Mouse (Mus musculus) liver, embryonic 12.5 days (tissue): ENCODE measurements around the gene Tmem120b. TPM values are rescaled to one million over a fixed set of nuclear protein-coding genes. Genes with fewer than 3 reads are reported as not detected.

Source experiments
- ATAC-seq: fragments of 200-750 bp; cut with Nextera tagmentation; 2 replicates; pipeline ENCODE4 v1.8.0; 2017; ENCODE audit warnings: moderate number of reproducible peaks, mild to moderate bottlenecking, moderate library complexity
- H3K27ac ChIP-seq: fragments of 300-500 bp; sonication (generic); 2 replicates; pipeline ENCODE4 v1.5.1; 2016; ENCODE audit warnings: mild to moderate bottlenecking
- H3K27me3 ChIP-seq: fragments of 300-500 bp; sonication (generic); replicated peaks from 2 replicates; pipeline ENCODE4 v1.6.1; 2016; ENCODE audit warnings: mild to moderate bottlenecking, moderate library complexity
- H3K36me3 ChIP-seq: fragments of 300-500 bp; sonication (generic); 2 replicates; pipeline ENCODE4 v1.6.1; 2016; ENCODE audit warnings: mild to moderate bottlenecking, moderate library complexity
- H3K4me1 ChIP-seq: fragments of 300-500 bp; sonication (generic); 2 replicates; pipeline ENCODE4 v1.6.1; 2016
- H3K4me2 ChIP-seq: fragments of 300-500 bp; sonication (generic); 2 replicates; pipeline ENCODE4 v1.6.1; 2016; ENCODE audit warnings: mild to moderate bottlenecking, moderate library complexity
- H3K4me3 ChIP-seq: fragments of 300-500 bp; sonication (generic); 2 replicates; pipeline ENCODE4 v1.5.1; 2016; ENCODE audit warnings: mild to moderate bottlenecking, moderate library complexity
- H3K9ac ChIP-seq: fragments of 300-500 bp; sonication (generic); 2 replicates; pipeline ENCODE4 v1.6.1; 2016; ENCODE audit warnings: mild to moderate bottlenecking, moderate library complexity
- H3K9me3 ChIP-seq: fragments of 300-500 bp; sonication (generic); replicated peaks from 2 replicates; pipeline ENCODE4 v1.6.1; 2016; ENCODE audit warnings: mild to moderate bottlenecking, moderate library complexity
- WGBS: fragments of 180-500 bp; shearing (Covaris S2); methylation state at CpG from one replicate; pipeline ENCODE4 v1.1.7; 2016; ENCODE audit not compliant: insufficient replicate concordance; 5-methylcytosine and 5-hydroxymethylcytosine counted together
- polyA plus RNA-seq: library from polyadenylated mRNA; unstranded; fragments of >200 nt; fragmentation: Nextera tagmentation; extraction: Ambion mirVana; gene quantifications from 2 replicates; pipeline ENCODE4 v1.2.1, GENCODE M21; 2016

Tmem120b gene
- 28.2 and 30.3 TPM in 2 replicates for polyA plus RNA-seq

DNA sequence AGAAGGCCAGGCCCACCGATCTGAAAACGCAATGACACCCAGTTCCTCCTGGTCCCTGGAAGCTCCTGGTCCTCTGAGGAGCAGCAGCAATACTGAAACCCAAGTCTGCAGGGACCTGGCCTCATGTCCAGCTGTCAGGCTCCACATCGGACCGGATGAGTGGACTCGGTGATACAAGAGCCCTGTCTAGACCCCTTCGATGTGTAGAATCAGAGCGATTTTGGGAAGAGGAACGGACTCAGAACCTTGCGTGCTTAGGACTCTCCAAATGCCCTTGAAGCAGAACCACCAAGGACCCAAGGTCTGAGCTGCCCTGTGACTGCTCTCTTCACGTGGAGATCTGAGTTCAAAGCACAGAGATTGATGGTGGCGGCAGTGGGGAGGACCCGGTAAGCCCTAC is at the start of gene Tmem120b:
Tmem120b (plus strand) TSS at position 301 of the 400 bp plus-strand sequence.
- WGBS: 83% methylated on average over 12 of the region's 12 CpGs
- H3K9ac ChIP-seq: no peak within 1 kb of the TSS; the same call in 1 of the 2 replicates
- H3K9me3 ChIP-seq: no peaks in the 10 kb centered on the region
- H3K4me3 ChIP-seq: no peak within 1 kb of the TSS
- peak within 1 kb of the TSS; percentile 14; the same call in 1 of the 2 replicates for H3K4me2 ChIP-seq
- peaks cover 9% of the 10 kb centered on the region for H3K4me1 ChIP-seq
- H3K27me3 ChIP-seq: no peaks in the 10 kb centered on the region
- no peak for ATAC-seq
- H3K36me3 ChIP-seq: no peaks in the 10 kb centered on the region
- peak within 1 kb of the TSS; percentile 53 for H3K27ac ChIP-seq

DNA sequence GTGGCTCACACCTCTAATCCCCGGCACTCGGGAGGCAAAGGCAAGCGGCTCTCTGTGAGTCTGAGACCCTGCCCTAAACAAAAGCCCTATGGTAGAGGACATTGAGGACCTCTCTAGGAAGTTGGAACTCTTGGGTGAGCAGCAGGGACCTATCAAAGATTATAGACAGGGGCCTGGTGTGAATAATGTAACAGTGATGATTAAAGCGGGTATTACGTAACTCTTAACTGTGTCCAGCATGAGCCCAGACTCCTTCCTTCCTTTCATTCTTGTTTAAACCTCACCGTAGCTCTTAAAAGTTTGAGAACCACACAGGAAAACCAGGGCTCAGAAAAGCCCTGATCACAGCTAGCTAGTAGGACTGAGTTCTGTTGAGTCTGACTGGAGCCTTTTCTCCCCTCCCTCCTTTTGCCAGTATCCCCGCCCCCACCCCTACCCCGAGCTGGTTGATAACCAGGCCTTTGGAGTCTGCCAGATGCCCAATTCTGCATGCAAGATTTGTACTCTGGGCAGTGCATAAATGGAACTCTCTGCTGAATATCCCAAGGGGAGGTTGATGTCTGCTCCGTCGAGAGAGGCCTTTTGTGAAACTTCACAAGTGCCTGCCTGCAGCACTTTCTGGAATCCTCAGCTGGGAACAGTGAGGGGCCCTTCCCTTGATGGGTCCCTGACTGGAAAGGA is 48.7 kb upstream of the Tmem120b start:
- Histone ChIP-seq H3K9me3 (no peaks in the 10 kb centered on the region), H3K4me2 (peak overlapping the region; percentile 31; the same call in 1 of the 2 replicates), H3K36me3 (no peaks in the 10 kb centered on the region), H3K4me1 (peaks cover 61% of the 10 kb centered on the region), H3K9ac (no peak overlapping the region), H3K27me3 (no peaks in the 10 kb centered on the region), H3K4me3 (no peak overlapping the region), H3K27ac (peak overlapping the region; percentile 52)
- no peak for ATAC-seq
- 41% methylated on average over 10 of the region's 10 CpGs for WGBS

DNA sequence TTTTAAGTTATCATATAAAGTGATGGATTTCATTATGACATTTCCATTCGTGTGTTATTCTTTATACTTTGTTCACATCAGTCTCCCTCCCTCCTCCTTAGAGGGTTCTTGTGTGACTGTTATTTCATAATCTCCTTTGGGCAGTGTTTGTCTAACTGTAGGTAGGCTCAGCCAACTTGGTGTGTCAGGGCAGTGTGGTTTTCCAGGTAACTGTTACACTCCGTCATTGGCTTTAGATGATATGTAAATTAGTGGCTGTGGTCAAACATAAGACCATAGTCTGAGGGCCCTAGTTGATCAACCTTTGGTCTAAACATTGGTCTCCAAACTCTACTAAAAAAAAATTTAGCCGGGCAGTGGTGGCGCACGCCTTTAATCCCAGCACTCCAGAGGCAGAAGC is 47.8 kb upstream of the Tmem120b start:
- ATAC-seq: no peak
- Histone ChIP-seq H3K4me3 (no peak overlapping the region), H3K27me3 (no peaks in the 10 kb centered on the region), H3K36me3 (no peaks in the 10 kb centered on the region), H3K27ac (no peak overlapping the region), H3K4me2 (no peak overlapping the region), H3K9me3 (no peaks in the 10 kb centered on the region), H3K9ac (no peak overlapping the region), H3K4me1 (peaks cover 62% of the 10 kb centered on the region)
- WGBS: 64% methylated on average over 5 of the region's 5 CpGs

DNA sequence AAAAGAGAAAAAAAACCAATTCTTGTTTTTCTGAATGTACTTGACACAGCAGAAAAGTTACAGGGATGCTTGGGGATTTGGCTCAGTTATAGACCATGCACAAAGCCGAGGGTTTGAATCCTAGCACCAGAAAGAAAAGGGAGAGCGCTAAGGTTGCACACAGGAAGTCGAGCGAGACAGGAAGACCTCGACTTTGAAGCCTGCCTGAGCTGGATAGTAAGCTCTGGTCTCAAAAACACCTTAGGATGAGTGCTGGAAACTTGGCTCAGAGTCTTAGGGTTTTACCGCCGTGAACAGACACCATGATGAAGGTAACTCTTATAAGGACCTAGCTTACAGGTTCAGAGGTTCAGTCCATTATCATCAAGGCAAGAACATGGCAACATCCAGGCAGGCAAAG is 46.8 kb upstream of the Tmem120b start:
- Histone ChIP-seq H3K4me2 (no peak overlapping the region), H3K27me3 (no peaks in the 10 kb centered on the region), H3K9me3 (no peaks in the 10 kb centered on the region), H3K9ac (no peak overlapping the region), H3K36me3 (no peaks in the 10 kb centered on the region), H3K27ac (no peak overlapping the region), H3K4me3 (no peak overlapping the region), H3K4me1 (peaks cover 57% of the 10 kb centered on the region)
- ATAC-seq: no peak
- 65% methylated on average over 7 of the region's 7 CpGs for WGBS

DNA sequence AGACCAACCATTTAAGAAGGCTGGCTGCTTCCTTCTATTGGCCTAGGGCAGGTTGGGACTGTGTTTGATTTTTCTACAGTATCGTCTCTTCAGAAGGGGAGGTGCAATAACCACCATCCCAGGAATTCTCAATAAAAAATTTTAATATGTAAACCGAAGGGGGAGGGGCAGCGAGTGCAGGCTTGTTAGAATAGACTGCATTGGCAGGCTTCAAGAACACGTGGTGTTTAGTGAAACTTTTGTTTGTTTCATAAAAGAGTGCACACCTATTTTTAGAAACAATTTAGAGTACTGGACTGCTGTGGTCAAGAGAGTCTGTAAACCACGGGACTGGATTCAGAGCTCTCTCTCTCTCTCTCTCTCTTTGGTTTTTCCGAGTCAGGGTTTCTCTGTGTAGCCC is 45.2 kb upstream of the Tmem120b start:
- no peak for ATAC-seq
- Histone ChIP-seq H3K27ac (no peak overlapping the region), H3K9ac (no peak overlapping the region), H3K4me1 (peaks cover 54% of the 10 kb centered on the region), H3K4me2 (no peak overlapping the region), H3K9me3 (no peaks in the 10 kb centered on the region), H3K4me3 (no peak overlapping the region), H3K27me3 (no peaks in the 10 kb centered on the region), H3K36me3 (no peaks in the 10 kb centered on the region)
- 68% methylated on average over 6 of the region's 6 CpGs for WGBS

DNA sequence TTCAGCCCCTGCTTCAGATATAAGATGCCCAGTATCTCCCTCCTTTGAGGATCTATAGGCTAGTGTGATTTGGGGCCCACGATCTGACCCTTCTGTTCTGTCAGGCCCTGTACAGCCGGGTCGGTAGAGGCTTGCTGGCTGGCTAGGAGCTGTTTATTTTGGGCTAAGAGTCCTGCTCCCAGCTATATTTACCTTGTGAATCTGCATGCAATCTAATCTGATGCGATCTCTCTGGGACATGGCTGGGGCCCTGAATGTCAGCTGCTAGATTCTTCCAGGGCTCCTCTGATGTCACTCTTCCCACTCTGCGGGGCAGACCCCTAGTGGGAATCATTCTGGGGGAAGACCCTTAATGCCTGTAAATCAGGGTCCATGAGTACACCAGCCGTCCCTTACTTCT is 43.9 kb upstream of the Tmem120b start:
- Histone ChIP-seq H3K4me2 (no peak overlapping the region), H3K9ac (no peak overlapping the region), H3K4me3 (no peak overlapping the region), H3K36me3 (peaks cover 4% of the 10 kb centered on the region), H3K27me3 (no peaks in the 10 kb centered on the region), H3K4me1 (peaks cover 42% of the 10 kb centered on the region), H3K9me3 (no peaks in the 10 kb centered on the region), H3K27ac (no peak overlapping the region)
- peak; percentile 17; the same call in 1 of the 2 replicates for ATAC-seq
- 75% methylated on average over 6 of the region's 6 CpGs for WGBS

DNA sequence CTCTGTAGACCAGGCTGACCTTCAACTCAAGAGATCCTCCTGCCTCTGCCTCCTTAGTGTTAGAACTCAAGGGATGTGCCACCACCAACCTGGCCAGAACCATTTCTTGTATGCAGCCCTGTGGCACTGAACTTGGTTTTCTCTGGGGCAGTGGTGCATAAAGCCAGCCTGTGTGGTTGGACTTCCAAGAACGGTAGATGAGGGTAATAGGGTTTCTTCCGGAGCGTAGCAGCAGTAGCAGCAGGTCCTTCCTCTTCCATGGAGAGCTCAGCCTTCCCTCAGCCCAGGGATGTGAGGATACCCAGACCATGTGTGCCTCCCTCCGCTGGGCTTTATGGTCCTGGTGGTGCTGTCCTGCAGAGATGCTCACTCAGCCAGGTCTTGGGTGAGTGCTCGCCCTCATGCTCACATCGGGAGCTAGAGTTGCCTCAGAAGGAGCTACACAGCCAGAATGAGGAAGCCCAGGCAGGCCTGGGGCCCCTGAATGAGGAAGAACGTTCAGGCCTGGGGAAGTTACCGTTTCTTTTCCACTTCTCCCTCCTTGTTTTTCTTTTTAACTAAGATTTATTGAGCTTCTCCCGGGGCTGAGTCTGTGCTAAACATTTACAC is 43.1 kb upstream of the Tmem120b start:
- no peaks in the 10 kb centered on the region for H3K9me3 ChIP-seq
- H3K27ac ChIP-seq: peak overlapping the region; percentile 62; the same call in 1 of the 2 replicates
- 32% methylated on average over 9 of the region's 9 CpGs for WGBS
- H3K4me3 ChIP-seq: no peak overlapping the region
- H3K36me3 ChIP-seq: peaks cover 12% of the 10 kb centered on the region
- peaks cover 34% of the 10 kb centered on the region for H3K4me1 ChIP-seq
- H3K4me2 ChIP-seq: no peak overlapping the region
- H3K9ac ChIP-seq: no peak overlapping the region
- H3K27me3 ChIP-seq: no peaks in the 10 kb centered on the region
- no peak for ATAC-seq

DNA sequence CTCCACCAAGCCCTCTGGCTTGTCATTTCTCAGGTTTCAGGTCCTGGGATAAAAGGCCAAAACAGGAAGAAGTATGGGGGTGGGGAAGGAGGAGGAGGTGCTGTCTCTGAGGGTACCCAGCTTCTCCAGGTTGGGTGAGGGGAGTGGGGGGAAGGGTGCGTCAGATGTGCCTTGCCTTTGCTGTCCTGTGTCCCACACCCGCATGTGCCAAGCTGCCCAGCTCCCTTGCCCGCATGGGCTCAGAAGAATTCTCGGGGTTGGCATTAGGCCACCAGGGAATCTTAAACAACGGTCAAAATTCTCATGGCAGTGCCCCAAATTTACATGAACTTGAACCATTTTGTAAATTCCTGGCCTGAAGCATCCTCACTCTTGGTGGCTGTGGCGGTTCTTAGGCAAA is 41.8 kb upstream of the Tmem120b start:
- Histone ChIP-seq H3K27me3 (no peaks in the 10 kb centered on the region), H3K4me3 (no peak overlapping the region), H3K4me1 (peaks cover 28% of the 10 kb centered on the region; the same call in 1 of the 2 replicates), H3K36me3 (peaks cover 23% of the 10 kb centered on the region), H3K27ac (no peak overlapping the region), H3K9ac (no peak overlapping the region), H3K9me3 (no peaks in the 10 kb centered on the region), H3K4me2 (no peak overlapping the region)
- ATAC-seq: no peak
- WGBS: 64% methylated on average over 6 of the region's 6 CpGs

DNA sequence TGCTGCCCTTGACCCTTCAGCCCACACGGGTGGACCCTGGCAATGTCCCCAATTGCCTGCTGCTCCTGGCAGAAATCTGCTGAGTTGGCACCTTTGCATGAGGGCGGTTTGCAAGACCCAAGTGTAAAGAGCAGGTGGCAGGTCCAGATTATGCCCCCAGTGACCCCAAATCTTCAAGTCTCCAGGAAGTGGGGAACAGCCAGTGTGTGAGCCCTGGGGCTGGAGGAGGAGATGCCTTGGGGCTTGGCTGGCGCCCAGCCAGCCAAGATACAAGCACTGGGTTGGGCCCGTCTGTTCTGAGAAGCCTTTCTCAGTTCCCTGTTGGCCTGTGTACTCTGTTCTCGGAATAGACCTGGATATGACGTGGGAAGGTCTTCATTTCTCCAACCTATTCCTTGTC is 40.8 kb upstream of the Tmem120b start:
- Histone ChIP-seq H3K27ac (no peak overlapping the region), H3K4me3 (no peak overlapping the region), H3K9ac (no peak overlapping the region), H3K4me1 (peaks cover 28% of the 10 kb centered on the region; the same call in 1 of the 2 replicates), H3K9me3 (no peaks in the 10 kb centered on the region), H3K36me3 (peaks cover 33% of the 10 kb centered on the region), H3K27me3 (no peaks in the 10 kb centered on the region), H3K4me2 (no peak overlapping the region)
- 53% methylated on average over 6 of the region's 6 CpGs for WGBS
- ATAC-seq: no peak

DNA sequence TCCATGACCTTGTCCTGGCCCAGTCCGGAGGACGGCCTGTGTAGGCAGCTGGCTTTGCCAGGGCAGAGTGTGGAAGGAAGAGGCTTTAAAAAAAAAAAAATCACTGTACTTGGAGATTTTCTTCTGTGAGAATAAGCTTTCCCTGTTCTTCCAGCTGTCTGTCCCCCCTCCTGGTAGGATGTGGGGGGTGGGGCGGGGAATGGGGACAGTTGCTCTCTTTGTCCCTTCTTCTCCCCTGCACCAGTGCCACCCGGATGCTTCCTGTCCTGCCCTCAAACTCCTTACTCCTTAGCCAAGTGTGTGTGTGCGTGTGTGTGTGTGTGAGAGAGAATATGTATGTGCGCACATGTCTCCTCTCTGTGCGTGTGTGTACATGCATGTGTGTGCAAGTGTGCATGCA is 38.5 kb upstream of the Tmem120b start:
- Histone ChIP-seq H3K36me3 (peaks cover 33% of the 10 kb centered on the region), H3K4me3 (no peak overlapping the region), H3K4me2 (no peak overlapping the region), H3K27me3 (no peaks in the 10 kb centered on the region), H3K4me1 (peaks cover 33% of the 10 kb centered on the region), H3K9ac (no peak overlapping the region), H3K27ac (no peak overlapping the region), H3K9me3 (no peaks in the 10 kb centered on the region)
- ATAC-seq: no peak
- 71% methylated on average over 7 of the region's 7 CpGs for WGBS

DNA sequence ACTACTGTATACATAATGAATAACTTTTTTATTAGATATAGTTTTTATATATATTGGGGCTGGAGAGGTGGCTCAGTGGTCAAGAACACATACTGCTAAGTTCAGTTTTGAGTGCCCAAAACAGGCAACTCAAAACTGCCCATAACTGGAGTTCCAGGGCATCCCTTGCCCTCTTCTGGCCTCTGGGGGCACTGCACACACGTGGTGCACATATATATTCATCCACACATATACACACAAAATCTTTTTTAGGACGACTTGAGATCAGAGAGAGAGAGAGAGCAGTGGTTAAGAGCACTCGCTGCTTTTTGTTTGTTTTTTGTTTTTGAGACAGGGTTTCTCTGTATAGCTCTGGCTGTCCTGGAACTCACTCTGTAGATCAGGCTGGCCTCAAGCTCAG is 36.9 kb upstream of the Tmem120b start:
- H3K4me2 ChIP-seq: no peak overlapping the region
- no peak overlapping the region for H3K4me3 ChIP-seq
- WGBS: 81% methylated on average over 3 of the region's 3 CpGs
- H3K4me1 ChIP-seq: peaks cover 37% of the 10 kb centered on the region
- H3K9me3 ChIP-seq: no peaks in the 10 kb centered on the region
- H3K27me3 ChIP-seq: no peaks in the 10 kb centered on the region
- no peak overlapping the region for H3K9ac ChIP-seq
- H3K36me3 ChIP-seq: peaks cover 33% of the 10 kb centered on the region
- no peak overlapping the region for H3K27ac ChIP-seq
- ATAC-seq: no peak

DNA sequence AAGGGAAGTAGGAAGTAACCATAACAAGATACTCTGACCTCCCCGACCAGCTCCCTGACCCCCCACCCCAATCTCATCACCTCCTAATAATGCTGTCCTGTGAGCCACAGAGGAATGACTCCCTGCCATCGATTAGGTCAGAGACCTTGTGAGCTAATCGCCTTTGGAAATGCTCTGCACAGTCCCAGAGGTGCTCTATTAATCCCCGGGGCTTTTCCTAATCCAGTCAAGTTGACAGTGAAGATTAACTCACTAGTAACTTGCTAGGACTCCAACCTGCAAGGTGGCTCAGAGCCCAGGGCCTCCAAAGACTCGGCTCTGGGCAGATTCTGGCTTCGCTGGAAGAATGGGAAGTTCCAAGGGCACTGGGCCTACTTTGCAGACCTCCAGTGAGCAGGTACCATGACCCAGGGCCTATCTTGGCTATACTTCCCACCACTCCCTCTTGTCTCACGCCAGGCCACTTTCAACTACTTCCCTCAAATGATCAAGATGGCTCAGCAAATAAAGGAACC is 34.5 kb upstream of the Tmem120b start:
- Histone ChIP-seq H3K4me3 (no peak overlapping the region), H3K4me1 (peaks cover 34% of the 10 kb centered on the region), H3K9ac (no peak overlapping the region), H3K4me2 (no peak overlapping the region), H3K27ac (no peak overlapping the region), H3K27me3 (no peaks in the 10 kb centered on the region), H3K9me3 (no peaks in the 10 kb centered on the region), H3K36me3 (peaks cover 33% of the 10 kb centered on the region)
- ATAC-seq: no peak
- WGBS: 53% methylated on average over 7 of the region's 7 CpGs
